In the genomic region with DNA sequence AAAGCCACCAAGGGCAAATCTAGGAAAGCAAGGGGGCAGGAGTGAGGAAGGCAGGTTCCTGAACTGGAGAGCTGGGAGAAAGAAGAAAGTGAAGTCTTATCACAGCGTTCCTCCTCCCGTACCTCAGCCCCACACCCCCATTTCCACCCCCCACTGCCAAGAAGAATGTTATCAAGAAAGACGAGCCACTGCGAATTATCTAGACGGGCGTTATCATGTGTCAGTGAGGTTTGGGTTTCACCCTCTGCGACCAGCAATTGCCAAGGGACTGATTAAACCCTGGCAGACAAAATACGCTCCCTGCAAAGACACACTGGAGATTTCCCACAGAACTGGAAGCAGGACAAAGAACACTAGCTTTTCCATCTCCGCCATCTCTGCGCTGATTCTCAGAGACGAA, we compare ENCODE assay signal across 13 mouse cellular contexts. TPM values are rescaled to one million over a fixed set of nuclear protein-coding genes. Genes with fewer than 3 reads are reported as not detected.
DNase-seq lines count a peak whose midpoint lies in the region; ATAC-seq lines count a peak whose summit lies in the region.
"Had no signal": no experiment of that assay in that cellular context is flagged by ENCODE, and none has a peak within 500 bp of the region (broad histone marks: within the 10 kb centered on the region; RNA-seq: fewer than 3 reads in every experiment).

No protein-coding gene starts in this region.

- H3K9ac ChIP-seq in heart, embryonic 15.5 days, result no peak overlapping the region
- no peak overlapping the region for H3K9ac ChIP-seq in midbrain, embryonic 12.5 days (replicated peaks)
- no peak overlapping the region for H3K9ac ChIP-seq in embryonic facial prominence, embryonic 13.5 days
- H3K9ac ChIP-seq: embryonic facial prominence, embryonic 15.5 days; kidney, embryonic 15.5 days had no signal

- 28% methylated on average over 11 of the region's 11 CpGs for WGBS in heart, embryonic 15.5 days
- 57% methylated on average over 11 of the region's 11 CpGs for WGBS in midbrain, embryonic 12.5 days
- WGBS in midbrain, embryonic 10.5 days, result 73% methylated on average over 11 of the region's 11 CpGs
- 48% methylated on average over 11 of the region's 11 CpGs for WGBS in embryonic facial prominence, embryonic 13.5 days

- no peaks in the 10 kb centered on the region for H3K9me3 ChIP-seq in heart, embryonic 15.5 days (replicated peaks)
- H3K9me3 ChIP-seq in midbrain, embryonic 12.5 days, result no peaks in the 10 kb centered on the region
- H3K9me3 ChIP-seq in midbrain, embryonic 10.5 days (replicated peaks), result no peaks in the 10 kb centered on the region
- no peaks in the 10 kb centered on the region for H3K9me3 ChIP-seq in embryonic facial prominence, embryonic 13.5 days
- H3K9me3 ChIP-seq: embryonic facial prominence, embryonic 15.5 days; kidney, embryonic 15.5 days had no signal

- H3K4me2 ChIP-seq in heart, embryonic 15.5 days, result no peak overlapping the region
- no peak overlapping the region for H3K4me2 ChIP-seq in midbrain, embryonic 12.5 days (replicated peaks)
- no peak overlapping the region for H3K4me2 ChIP-seq in embryonic facial prominence, embryonic 13.5 days
- H3K4me2 ChIP-seq: embryonic facial prominence, embryonic 15.5 days; kidney, embryonic 15.5 days had no signal

- DNase-seq in heart, adult 9 months (ENCODE audit: low spot score in 2 of 2), result no peak
- no peak for DNase-seq in midbrain, embryonic 10.5 days (ENCODE audit: low spot score)
- no peak for DNase-seq in layer of hippocampus, adult 11-12 months (ENCODE audit: low spot score)
- DNase-seq: cerebellum, postnatal 10 days; retina, postnatal 1 day had no signal

- ATAC-seq in heart, embryonic 15.5 days (replicated peaks; ENCODE audit: insufficient number of reproducible peaks, insufficient read depth, low FRiP score, low read depth), result no peak
- ATAC-seq in midbrain, embryonic 12.5 days (ENCODE audit: low FRiP score, low read depth), result no peak
- ATAC-seq in embryonic facial prominence, embryonic 13.5 days (ENCODE audit: insufficient number of reproducible peaks, insufficient read depth, low FRiP score, low TSS enrichment, low read depth), result no peak
- peak; percentile 54 for ATAC-seq in megakaryocyte-erythroid progenitor cell, adult 5-6 weeks (replicated peaks; ENCODE audit: low FRiP score, low TSS enrichment, poor library complexity, severe bottlenecking)
- ATAC-seq: Patski had no signal

- no peak overlapping the region for H3K4me3 ChIP-seq in heart, embryonic 15.5 days
- no peak overlapping the region for H3K4me3 ChIP-seq in midbrain, embryonic 12.5 days
- no peak overlapping the region for H3K4me3 ChIP-seq in midbrain, embryonic 10.5 days
- H3K4me3 ChIP-seq in embryonic facial prominence, embryonic 13.5 days, result no peak overlapping the region
- H3K4me3 ChIP-seq: embryonic facial prominence, embryonic 15.5 days; kidney, embryonic 15.5 days had no signal

- peaks cover 19% of the 10 kb centered on the region for H3K4me1 ChIP-seq in heart, embryonic 15.5 days (replicated peaks)
- H3K4me1 ChIP-seq in midbrain, embryonic 12.5 days, result peaks cover 17% of the 10 kb centered on the region; the same call in 1 of the 2 replicates
- H3K4me1 ChIP-seq in midbrain, embryonic 10.5 days, result peaks cover 17% of the 10 kb centered on the region
- H3K4me1 ChIP-seq in embryonic facial prominence, embryonic 13.5 days, result peaks cover 14% of the 10 kb centered on the region

- H3K27me3 ChIP-seq in heart, embryonic 15.5 days, result no peaks in the 10 kb centered on the region
- H3K27me3 ChIP-seq in midbrain, embryonic 12.5 days, result no peaks in the 10 kb centered on the region
- no peaks in the 10 kb centered on the region for H3K27me3 ChIP-seq in midbrain, embryonic 10.5 days (ENCODE audit: low read depth, poor library complexity, severe bottlenecking)
- H3K27me3 ChIP-seq in embryonic facial prominence, embryonic 13.5 days, result no peaks in the 10 kb centered on the region
- H3K27me3 ChIP-seq: embryonic facial prominence, embryonic 15.5 days; kidney, embryonic 15.5 days; Patski had no signal

- H3K36me3 ChIP-seq in heart, embryonic 15.5 days, result peaks cover 75% of the 10 kb centered on the region
- 0 out of 2 replicates have a peak, but pooled peaks cover 10% of the 10 kb centered on the region for H3K36me3 ChIP-seq in midbrain, embryonic 12.5 days
- peaks cover 15% of the 10 kb centered on the region; the same call in 1 of the 2 replicates for H3K36me3 ChIP-seq in midbrain, embryonic 10.5 days
- H3K36me3 ChIP-seq in embryonic facial prominence, embryonic 13.5 days, result peaks cover 52% of the 10 kb centered on the region

- H3K27ac ChIP-seq in heart, embryonic 15.5 days, result peak overlapping the region; percentile 51
- peak overlapping the region; percentile 52; the same call in 1 of the 2 replicates for H3K27ac ChIP-seq in midbrain, embryonic 12.5 days (replicated peaks)
- H3K27ac ChIP-seq in midbrain, embryonic 10.5 days (replicated peaks), result no peak overlapping the region
- H3K27ac ChIP-seq in embryonic facial prominence, embryonic 13.5 days, result 0 out of 2 replicates have a peak overlapping the region, but pooled peaks have one; percentile 11
- H3K27ac ChIP-seq: embryonic facial prominence, embryonic 15.5 days; kidney, embryonic 15.5 days had no signal

RNA-seq across cellular contexts. Expression of a gene that starts 31.9 kb away (rescaled TPM):
- polyA plus RNA-seq in heart, embryonic 15.5 days (2015; fragmentation: Nextera tagmentation; extraction: Ambion mirVana), result 134 and 137 TPM in 2 replicates
- 73.0 and 83.5 TPM in 2 replicates for polyA plus RNA-seq in midbrain, embryonic 12.5 days (2016; fragmentation: Nextera tagmentation; extraction: Ambion mirVana)
- polyA plus RNA-seq in midbrain, embryonic 10.5 days (2016; fragmentation: Nextera tagmentation; extraction: Ambion mirVana), result 89.2 and 93.2 TPM in 2 replicates
- 115 and 117 TPM in 2 replicates for polyA plus RNA-seq in embryonic facial prominence, embryonic 13.5 days (2015; fragmentation: Nextera tagmentation; extraction: Ambion mirVana)
- 2.3 and 4.6 TPM in 2 replicates for total RNA-seq in megakaryocyte-erythroid progenitor cell, adult 5-6 weeks (2014; fragmentation: Nextera tagmentation)
- total RNA-seq in megakaryocyte-erythroid progenitor cell, adult 5-6 weeks (2017), result 3.9 and 5.2 TPM in 2 replicates

RNA-seq across cellular contexts. Expression of a gene that starts 50.6 kb away (rescaled TPM):
- polyA plus RNA-seq in heart, embryonic 15.5 days (2015; fragmentation: Nextera tagmentation; extraction: Ambion mirVana), result 0.48 and 0.62 TPM in 2 replicates
- 0.78 and 1.1 TPM in 2 replicates for polyA plus RNA-seq in midbrain, embryonic 12.5 days (2016; fragmentation: Nextera tagmentation; extraction: Ambion mirVana)
- polyA plus RNA-seq in midbrain, embryonic 10.5 days (2016; fragmentation: Nextera tagmentation; extraction: Ambion mirVana), result 0.25 and 0.50 TPM in 2 replicates
- polyA plus RNA-seq in embryonic facial prominence, embryonic 13.5 days (2015; fragmentation: Nextera tagmentation; extraction: Ambion mirVana), result 0.42 and 0.89 TPM in 2 replicates
- total RNA-seq in megakaryocyte-erythroid progenitor cell, adult 5-6 weeks (2014; fragmentation: Nextera tagmentation), result not detected in 2 replicates
- total RNA-seq in megakaryocyte-erythroid progenitor cell, adult 5-6 weeks (2017), result not detected in 2 replicates
- total RNA-seq: granulocyte monocyte progenitor cell, adult 5-6 weeks had no signal

RNA-seq across cellular contexts. Expression of a gene that starts 53.3 kb away (rescaled TPM):
- 20.1 and 21.0 TPM in 2 replicates for polyA plus RNA-seq in heart, embryonic 15.5 days (2015; fragmentation: Nextera tagmentation; extraction: Ambion mirVana)
- 20.0 and 22.4 TPM in 2 replicates for polyA plus RNA-seq in midbrain, embryonic 12.5 days (2016; fragmentation: Nextera tagmentation; extraction: Ambion mirVana)
- polyA plus RNA-seq in midbrain, embryonic 10.5 days (2016; fragmentation: Nextera tagmentation; extraction: Ambion mirVana), result 21.7 and 24.1 TPM in 2 replicates
- polyA plus RNA-seq in embryonic facial prominence, embryonic 13.5 days (2015; fragmentation: Nextera tagmentation; extraction: Ambion mirVana), result 23.8 and 27.1 TPM in 2 replicates
- 5.7 and 7.7 TPM in 2 replicates for total RNA-seq in megakaryocyte-erythroid progenitor cell, adult 5-6 weeks (2014; fragmentation: Nextera tagmentation)
- total RNA-seq in megakaryocyte-erythroid progenitor cell, adult 5-6 weeks (2017), result 4.8 and 5.4 TPM in 2 replicates
